Mouse (Mus musculus) bone marrow macrophage, adult 2 months (primary cell): ENCODE data around the gene Gm20388. TPM values are rescaled to one million over a fixed set of nuclear protein-coding genes. Genes with fewer than 3 reads are reported as not detected.
"Not testable (repeated sequence)": the region's sequence is repeated elsewhere in the genome, so short reads cannot be mapped to it uniquely, and the experiment has no call there.

Experiments
- H3K27ac ChIP-seq: 2 replicates; pipeline ENCODE4 v1.5.1; 2012; ENCODE audit warnings: low read depth, low read length; ENCODE audit not compliant: insufficient read depth
- H3K4me1 ChIP-seq: 2 replicates; pipeline ENCODE4 v1.6.1; 2012; ENCODE audit warnings: low read length; ENCODE audit not compliant: control insufficient read depth, insufficient read depth
- H3K4me3 ChIP-seq: 2 replicates; pipeline ENCODE4 v1.5.1; 2012; ENCODE audit warnings: mild to moderate bottlenecking, low read length, moderate library complexity; ENCODE audit not compliant: insufficient read depth
- CTCF ChIP-seq: IDR thresholded peaks from 2 replicates; pipeline ENCODE4 v1.5.1; 2012; ENCODE audit warnings: low read depth, mild to moderate bottlenecking, low read length, moderate library complexity
- POLR2A ChIP-seq: IDR thresholded peaks from 2 replicates; pipeline ENCODE4 v1.6.1; 2012; ENCODE audit warnings: mild to moderate bottlenecking, low read depth, low read length, borderline replicate concordance
- polyA plus RNA-seq: library from polyadenylated mRNA; stranded (reverse); fragments of >200 nt; gene quantifications from 2 replicates; pipeline ENCODE4 v1.2.4, GENCODE M21; 2012; ENCODE audit not compliant: missing spikeins, insufficient read depth, insufficient read length

Gene Gm20388
- polyA plus RNA-seq, 1 experiment: 32.7 TPM

DNA sequence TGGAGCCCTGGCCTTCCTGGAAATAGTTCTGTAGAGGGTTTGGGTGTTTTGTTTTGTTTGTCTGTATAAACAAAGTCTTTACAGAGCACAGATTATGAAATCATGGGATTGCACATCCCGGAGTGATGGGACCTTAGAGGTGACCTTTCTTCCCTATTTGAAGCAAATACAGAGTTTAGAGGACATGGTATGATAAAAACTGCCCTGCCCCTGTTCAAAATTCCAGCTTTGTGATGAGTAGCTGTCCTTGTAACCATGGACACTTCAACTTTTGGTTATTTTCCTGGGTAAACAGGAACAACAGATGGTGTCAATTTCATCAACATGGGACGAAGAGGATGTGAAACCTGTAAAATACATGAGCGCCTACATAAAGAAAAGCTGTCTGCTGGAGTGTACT is 3133.3 kb downstream of the Gm20388 start:
- peaks cover 18% of the 10 kb centered on the region for H3K4me1 ChIP-seq
- H3K27ac ChIP-seq: peak overlapping the region; percentile 54
- H3K4me3 ChIP-seq: no peak overlapping the region
- TF ChIP-seq POLR2A: no peak
- TF ChIP-seq CTCF: no peak

DNA sequence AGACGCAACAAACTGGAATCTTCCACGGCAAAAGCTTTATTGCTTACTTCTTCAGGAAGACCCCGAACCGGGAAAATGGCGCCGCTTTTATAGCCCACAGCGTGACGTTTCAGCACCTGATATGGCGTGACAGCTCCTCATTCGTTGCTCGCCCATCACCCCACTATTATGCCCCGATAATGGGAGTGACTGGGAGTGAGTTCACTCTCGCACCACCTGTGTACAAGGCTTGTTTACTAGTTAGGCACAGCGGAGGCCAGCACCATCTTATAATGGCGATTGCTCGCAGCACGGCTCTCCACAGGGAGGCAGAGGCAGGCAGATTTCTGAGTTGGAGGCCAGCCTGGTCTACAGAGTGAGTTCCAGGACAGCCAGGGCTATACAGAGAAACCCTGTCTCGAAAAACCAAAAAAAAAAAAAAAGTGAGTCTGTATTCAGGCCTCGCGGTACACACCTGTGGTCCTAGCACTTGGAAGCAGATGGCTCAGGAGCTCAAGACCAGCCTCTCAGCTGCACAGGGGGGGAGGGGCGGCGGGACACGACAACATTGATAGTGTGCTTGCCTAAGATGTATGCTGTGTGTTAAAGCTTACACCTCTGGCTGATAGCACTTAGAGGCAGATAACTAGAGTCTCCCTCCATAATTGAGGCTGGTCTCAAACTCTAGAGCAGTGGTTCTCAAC is 3134.2 kb downstream of the Gm20388 start:
- peaks cover 11% of the 10 kb centered on the region for H3K4me1 ChIP-seq
- H3K27ac ChIP-seq: 0 out of 2 replicates have a peak overlapping the region, but pooled peaks have one; percentile 54
- not testable (repeated sequence) for H3K4me3 ChIP-seq

DNA sequence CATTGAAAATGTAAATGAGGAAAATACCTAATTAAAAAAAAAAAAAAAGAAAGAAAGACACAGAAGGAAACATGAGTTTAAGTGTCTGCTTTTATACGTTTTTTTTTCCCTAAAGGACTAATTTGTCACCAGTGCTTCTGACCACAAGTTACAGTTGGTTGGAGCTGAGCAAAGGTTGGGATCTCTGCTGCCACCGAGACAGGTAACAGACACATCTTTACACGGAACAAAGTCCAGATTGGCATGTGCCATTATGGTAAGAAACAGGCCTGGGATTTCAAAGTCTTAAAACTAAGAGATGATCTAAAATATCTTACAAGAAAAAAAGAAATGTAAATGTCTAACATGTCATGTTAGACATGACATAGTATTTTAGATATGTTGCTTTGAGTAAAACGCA is 3136.1 kb downstream of the Gm20388 start:
- peaks cover 8% of the 10 kb centered on the region for H3K4me1 ChIP-seq
- no peak for TF ChIP-seq CTCF
- no peak for TF ChIP-seq POLR2A
- H3K4me3 ChIP-seq: no peak overlapping the region

DNA sequence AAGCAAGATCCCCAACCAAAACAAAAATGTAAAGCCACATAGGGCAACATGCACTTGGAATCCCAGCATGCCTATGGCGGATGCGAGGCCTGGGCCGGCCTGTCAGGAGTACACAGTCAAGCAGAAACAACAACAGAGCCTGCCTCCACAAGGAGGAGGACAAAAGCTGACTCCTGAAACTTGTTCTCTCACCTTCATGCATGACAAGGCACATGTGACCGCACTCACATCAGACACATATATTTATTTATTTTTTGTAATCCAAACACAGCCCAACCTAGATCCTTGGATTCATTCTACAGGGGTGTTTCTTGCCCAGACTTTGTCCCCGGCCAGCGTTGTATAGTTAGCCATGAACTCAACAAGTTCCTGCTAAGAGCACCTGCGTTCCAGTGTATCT is 3137.2 kb downstream of the Gm20388 start:
- Histone ChIP-seq H3K4me3 (no peak overlapping the region), H3K4me1 (peaks cover 8% of the 10 kb centered on the region), H3K27ac (no peak overlapping the region)
- TF ChIP-seq POLR2A: no peak
- TF ChIP-seq CTCF: no peak

More for the DNA sequence above, 3136.1 kb downstream of the Gm20388 start:
- no peak overlapping the region for H3K27ac ChIP-seq

DNA sequence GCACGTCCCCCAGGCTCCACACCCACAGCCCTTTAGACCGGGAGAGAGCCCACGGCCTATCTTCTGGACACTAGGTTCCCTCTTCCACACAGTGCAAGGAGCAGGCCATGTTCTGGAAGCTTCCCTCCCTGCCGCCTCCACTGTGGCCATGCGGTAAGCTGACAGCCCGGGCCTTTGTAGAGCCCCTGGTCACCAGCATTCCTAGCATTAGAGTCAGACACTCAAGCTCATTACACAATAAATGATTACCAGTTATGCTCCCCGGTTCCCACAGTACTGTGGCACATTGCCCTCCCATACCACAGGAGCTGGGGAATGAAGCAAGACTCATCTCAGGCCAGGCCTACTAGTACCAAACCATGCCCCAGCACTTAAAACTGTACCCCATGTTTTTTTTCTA is 3137.8 kb downstream of the Gm20388 start:
- Histone ChIP-seq H3K4me3 (no peak overlapping the region), H3K4me1 (peaks cover 8% of the 10 kb centered on the region), H3K27ac (no peak overlapping the region)
- TF ChIP-seq POLR2A (no peak), CTCF (no peak)

DNA sequence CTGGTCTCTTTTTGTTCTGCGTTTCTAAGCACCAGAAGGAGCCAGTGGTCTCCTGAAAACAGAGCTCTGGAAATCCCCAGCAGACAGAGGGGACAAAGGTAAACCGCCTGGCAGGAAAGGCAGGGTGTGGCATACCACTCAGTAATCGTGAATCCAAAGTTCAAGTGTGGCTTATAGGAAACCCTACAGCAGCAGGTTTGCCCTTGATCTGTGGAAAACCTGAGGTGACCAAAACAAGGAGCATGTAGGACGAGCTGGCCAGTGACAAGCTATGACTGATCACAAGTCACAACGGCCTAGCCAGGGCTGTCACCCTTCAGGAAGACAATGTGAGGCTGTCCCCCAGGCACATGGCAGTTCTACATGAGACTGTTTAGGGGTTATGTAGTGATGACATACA is 3140.8 kb downstream of the Gm20388 start:
- Histone ChIP-seq H3K27ac (no peak overlapping the region), H3K4me3 (no peak overlapping the region)
- TF ChIP-seq CTCF (no peak), POLR2A (no peak)

DNA sequence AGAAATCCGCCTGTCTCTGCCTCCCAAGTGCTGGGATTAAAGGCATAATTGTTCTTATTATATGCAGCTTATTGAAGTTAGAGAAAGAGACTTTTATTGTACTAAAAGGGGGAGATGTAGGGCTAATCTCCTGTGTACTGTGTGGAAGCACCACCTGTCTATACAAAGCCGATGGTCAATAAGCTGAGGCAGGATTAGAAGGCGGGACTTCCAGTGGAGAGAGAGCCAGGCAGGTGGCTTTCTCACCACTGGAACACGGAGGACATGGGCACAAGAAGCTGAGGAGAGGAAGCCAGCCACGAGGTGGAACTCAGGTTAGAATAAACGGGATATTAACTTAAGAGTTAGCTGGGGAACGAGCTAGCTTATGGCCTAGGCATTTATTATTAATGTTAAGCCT is 3152.1 kb downstream of the Gm20388 start, which contains the start of gene Spg7:
Gene Spg7, plus strand, starts transcription at position 222 of the 400 bp plus-strand sequence.
- no peak within 1 kb of the TSS for H3K4me3 ChIP-seq
- H3K4me1 ChIP-seq: peaks cover 4% of the 10 kb centered on the region
- H3K27ac ChIP-seq: no peak within 1 kb of the TSS
- no peak for TF ChIP-seq CTCF
- TF ChIP-seq POLR2A: no peak

More for the DNA sequence above, 3140.8 kb downstream of the Gm20388 start:
- no peaks in the 10 kb centered on the region for H3K4me1 ChIP-seq

DNA sequence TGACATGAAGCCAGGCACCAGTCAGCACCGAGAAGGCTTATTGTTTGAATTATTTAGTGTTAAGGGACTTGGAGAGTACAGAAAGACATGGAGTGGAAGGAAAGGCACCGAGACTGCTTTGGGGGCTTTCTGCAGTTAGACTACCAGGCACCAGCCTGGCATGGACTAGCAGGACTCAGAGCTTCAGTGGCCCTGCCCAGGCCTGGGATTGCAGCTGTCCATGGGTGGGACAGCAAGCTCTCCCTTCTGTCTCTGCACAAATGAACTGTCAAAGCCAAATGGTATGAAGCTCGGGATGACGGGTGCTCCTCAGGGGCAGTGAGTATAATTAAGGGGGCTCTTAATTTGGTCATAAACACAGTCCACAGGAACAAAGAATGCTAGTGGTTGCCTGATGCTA is 3153.4 kb downstream of the Gm20388 start:
- Histone ChIP-seq H3K4me1 (peaks cover 4% of the 10 kb centered on the region), H3K27ac (no peak overlapping the region), H3K4me3 (peak overlapping the region; percentile 76)
- TF ChIP-seq CTCF: no peak

DNA sequence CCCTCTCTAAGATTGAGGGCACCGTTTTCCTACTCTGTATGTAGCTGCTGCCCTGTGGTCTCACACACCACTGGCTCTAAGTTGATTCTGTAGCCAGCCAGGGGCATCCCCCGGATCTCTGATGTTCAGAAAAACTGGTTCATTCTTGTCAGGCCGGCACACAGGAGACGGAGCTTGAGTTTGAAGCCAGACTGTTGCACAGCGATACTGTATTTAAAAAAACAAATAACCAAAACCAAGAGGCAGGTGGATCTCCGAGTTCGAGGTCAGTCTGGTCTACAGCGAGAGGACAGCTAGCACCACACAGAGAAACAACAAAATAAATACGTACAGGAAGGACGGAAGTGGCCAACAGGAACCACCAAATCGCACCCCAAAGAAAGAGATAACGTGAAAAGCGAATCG is 3154.2 kb downstream of the Gm20388 start:
- Histone ChIP-seq H3K4me1 (peaks cover 4% of the 10 kb centered on the region), H3K4me3 (peak overlapping the region; percentile 76), H3K27ac (peak overlapping the region; percentile 86)
- TF ChIP-seq POLR2A (no peak), CTCF (no peak)

DNA sequence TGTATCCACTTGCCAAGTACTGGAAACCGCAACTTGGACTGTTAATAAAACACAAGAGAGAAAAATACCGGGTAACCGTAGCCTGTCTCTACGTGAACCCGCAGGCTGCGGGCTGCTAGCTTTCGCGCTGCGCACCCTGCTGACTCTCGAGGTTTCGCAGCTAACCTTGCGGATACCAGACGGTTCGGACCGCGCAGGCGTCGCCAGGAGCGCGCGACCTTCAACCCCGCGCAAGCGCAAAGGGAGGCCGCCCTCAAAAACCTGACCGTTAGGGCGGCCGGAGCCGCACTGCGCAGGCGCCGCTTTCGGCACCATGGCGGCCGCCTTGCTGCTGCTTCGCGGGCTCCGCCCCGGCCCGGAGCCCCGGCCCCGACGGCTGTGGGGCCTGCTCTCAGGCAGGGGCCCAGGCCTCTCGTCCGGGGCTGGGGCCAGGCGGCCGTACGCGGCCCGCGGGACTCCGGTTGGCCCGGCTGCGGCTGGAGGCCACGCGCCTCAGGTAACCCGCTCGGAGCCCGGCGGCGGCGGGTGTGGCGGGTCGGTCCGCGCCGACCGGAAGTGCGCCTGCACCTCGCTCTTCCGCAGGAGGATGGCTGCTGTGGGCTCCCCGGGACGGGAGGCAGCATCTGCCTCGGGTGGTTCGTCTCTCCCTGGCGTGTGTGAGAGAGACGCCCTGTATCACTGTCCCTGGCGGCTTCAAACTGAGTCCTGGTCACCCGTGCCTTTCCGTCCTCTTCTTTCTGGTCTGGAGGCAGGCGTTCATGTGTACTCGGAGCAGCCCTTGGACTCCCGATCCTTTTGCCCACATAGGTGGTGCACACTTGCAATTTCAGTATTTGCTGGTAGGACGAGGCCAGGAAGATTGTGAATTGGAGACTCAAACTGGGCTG is 3154.8 kb downstream of the Gm20388 start:
- peak overlapping the region; percentile 94 for H3K4me3 ChIP-seq
- TF ChIP-seq CTCF (no peak), POLR2A (peak; percentile 27; the same call in 1 of the 2 replicates)
- peak overlapping the region; percentile 86 for H3K27ac ChIP-seq
- H3K4me1 ChIP-seq: peaks cover 4% of the 10 kb centered on the region
